Mouse (Mus musculus) midbrain, embryonic 15.5 days (tissue): ENCODE results near the gene Gm21985. TPM values are rescaled to one million over a fixed set of nuclear protein-coding genes. Genes with fewer than 3 reads are reported as not detected.
"Not testable (repeated sequence)": the region's sequence is repeated elsewhere in the genome, so short reads cannot be mapped to it uniquely, and the experiment has no call there.

Experiments used
- ATAC-seq: fragments of 200-750 bp; cut with Nextera tagmentation; replicated peaks from 2 replicates; pipeline ENCODE4 v1.8.0; 2017; ENCODE audit warnings: moderate TSS enrichment
- H3K27ac ChIP-seq: fragments of 300-500 bp; sonication (generic); 2 replicates; pipeline ENCODE4 v1.5.1; 2015; ENCODE audit warnings: mild to moderate bottlenecking, inconsistent platforms
- H3K27me3 ChIP-seq: fragments of 300-500 bp; sonication (generic); replicated peaks from 2 replicates; pipeline ENCODE4 v1.6.1; 2015; ENCODE audit warnings: inconsistent platforms
- H3K36me3 ChIP-seq: fragments of 300-500 bp; sonication (generic); replicated peaks from 2 replicates; pipeline ENCODE4 v1.6.1; 2015; ENCODE audit warnings: inconsistent platforms
- H3K4me1 ChIP-seq: fragments of 300-500 bp; sonication (generic); 2 replicates; pipeline ENCODE4 v1.6.1; 2015; ENCODE audit warnings: inconsistent platforms
- H3K4me2 ChIP-seq: fragments of 300-500 bp; sonication (generic); 2 replicates; pipeline ENCODE4 v1.6.1; 2015; ENCODE audit warnings: inconsistent platforms, mild to moderate bottlenecking, moderate library complexity
- H3K4me3 ChIP-seq: fragments of 300-500 bp; sonication (generic); 2 replicates; pipeline ENCODE4 v1.5.1; 2015; ENCODE audit warnings: mild to moderate bottlenecking, inconsistent platforms
- H3K9ac ChIP-seq: fragments of 300-500 bp; sonication (generic); 2 replicates; pipeline ENCODE4 v1.6.1; 2015; ENCODE audit warnings: mild to moderate bottlenecking, inconsistent platforms
- H3K9me3 ChIP-seq: fragments of 300-500 bp; sonication (generic); 2 replicates; pipeline ENCODE4 v1.6.1; 2016; ENCODE audit warnings: inconsistent platforms
- WGBS: fragments of 180-500 bp; shearing (Covaris S2); methylation state at CpG from one replicate; pipeline ENCODE4 v1.1.7; 2015; ENCODE audit warnings: mixed read lengths; 5-methylcytosine and 5-hydroxymethylcytosine counted together
- polyA plus RNA-seq: library from polyadenylated mRNA; unstranded; fragments of >200 nt; fragmentation: Nextera tagmentation; extraction: Ambion mirVana; gene quantifications from 2 replicates; pipeline ENCODE4 v1.2.1, GENCODE M21; 2015

Gene Gm21985
- polyA plus RNA-seq, 1 experiment from 2014 or later: not detected

DNA sequence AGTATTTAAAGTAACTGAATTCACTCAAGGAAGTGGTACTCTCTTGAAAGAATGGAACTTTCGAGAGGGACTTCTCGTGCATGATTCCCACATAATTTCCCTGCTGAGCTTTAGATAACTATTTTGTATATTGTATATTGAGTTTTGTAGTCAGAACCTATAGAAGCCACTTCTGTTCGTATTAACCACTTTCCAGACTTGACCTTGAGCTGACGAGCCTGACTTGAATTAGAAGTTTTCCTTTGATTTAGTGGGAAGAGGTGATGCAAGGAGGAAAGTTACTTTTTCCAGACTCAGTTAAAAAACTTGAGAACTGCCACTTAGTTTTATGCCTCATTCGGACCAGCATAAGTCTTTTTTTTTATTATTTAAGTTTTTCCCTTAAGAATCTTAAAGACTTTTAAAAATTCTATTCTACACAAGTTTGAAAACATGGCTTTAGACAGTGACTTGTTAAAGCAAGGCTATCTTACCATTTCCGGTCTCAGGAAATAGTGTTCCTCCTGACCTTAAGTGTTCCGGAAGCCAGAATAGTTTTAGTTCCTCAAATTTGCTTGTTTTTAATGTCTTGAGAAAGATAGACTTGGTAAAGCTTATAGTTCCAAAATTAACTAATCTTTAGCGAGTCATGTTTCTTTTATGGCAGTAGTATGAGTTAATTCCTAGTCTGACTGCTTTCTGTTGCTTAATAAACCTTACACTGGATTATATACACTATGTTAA lies 1.6 kb downstream of the Gm21985 start:
- Histone ChIP-seq H3K4me2 (peak overlapping the region; percentile 78), H3K9me3 (no peaks in the 10 kb centered on the region), H3K9ac (no peak overlapping the region), H3K36me3 (no peaks in the 10 kb centered on the region), H3K27me3 (no peaks in the 10 kb centered on the region), H3K4me3 (peak overlapping the region; percentile 81), H3K4me1 (peaks cover 58% of the 10 kb centered on the region), H3K27ac (no peak overlapping the region)
- 80% methylated on average over 8 of the region's 8 CpGs for WGBS
- no peak for ATAC-seq

DNA sequence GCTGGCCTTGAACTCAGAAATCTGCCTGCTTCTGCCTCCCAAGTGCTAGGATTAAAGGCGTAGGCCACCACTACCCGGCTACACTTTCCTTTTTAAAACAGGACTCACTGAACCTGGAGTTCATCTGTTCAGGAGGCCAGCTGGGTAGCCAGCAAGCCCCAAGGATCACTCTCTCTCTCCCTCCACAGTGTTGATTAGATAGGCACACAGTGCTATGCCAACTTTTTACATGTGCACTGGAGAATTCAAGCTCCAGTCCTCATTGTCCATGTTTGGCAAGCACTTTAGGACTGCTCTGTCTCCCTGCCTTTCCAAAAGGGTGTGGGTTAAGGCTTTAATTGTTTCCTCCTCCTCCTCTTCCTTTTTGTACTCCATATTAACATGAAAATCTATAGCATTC lies 3.9 kb downstream of the Gm21985 start:
- Histone ChIP-seq H3K4me2 (peak overlapping the region; percentile 17), H3K36me3 (no peaks in the 10 kb centered on the region), H3K4me1 (peaks cover 44% of the 10 kb centered on the region), H3K9ac (no peak overlapping the region), H3K27ac (no peak overlapping the region), H3K27me3 (no peaks in the 10 kb centered on the region), H3K4me3 (no peak overlapping the region), H3K9me3 (no peaks in the 10 kb centered on the region)
- no peak for ATAC-seq
- WGBS: 92% methylated on average over 2 of the region's 2 CpGs

DNA sequence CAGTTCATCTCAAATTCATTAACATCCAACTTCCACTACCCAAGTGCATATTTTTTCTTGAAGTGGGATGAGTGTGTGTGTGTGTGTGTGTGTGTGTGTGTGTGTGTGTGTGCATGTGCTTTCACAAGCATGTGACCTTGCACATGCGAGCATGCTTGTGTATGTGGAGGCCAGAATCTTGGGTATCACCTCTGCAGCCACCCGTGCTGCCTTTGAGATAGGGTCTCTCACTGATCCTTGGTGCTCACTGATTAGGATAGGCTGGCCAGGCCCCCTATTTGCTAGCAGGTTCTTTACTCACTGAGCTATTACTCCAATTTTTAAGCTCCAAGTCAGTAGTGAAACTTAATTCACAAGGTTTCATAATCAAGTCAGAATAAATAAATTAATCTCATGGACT lies 6.8 kb downstream of the Gm21985 start:
- Histone ChIP-seq H3K27ac (no peak overlapping the region), H3K4me2 (no peak overlapping the region), H3K36me3 (no peaks in the 10 kb centered on the region), H3K9me3 (no peaks in the 10 kb centered on the region), H3K4me3 (no peak overlapping the region), H3K9ac (no peak overlapping the region), H3K4me1 (peaks cover 24% of the 10 kb centered on the region), H3K27me3 (no peaks in the 10 kb centered on the region)
- no peak for ATAC-seq
- WGBS: 98% methylated on average over 2 of the region's 2 CpGs

DNA sequence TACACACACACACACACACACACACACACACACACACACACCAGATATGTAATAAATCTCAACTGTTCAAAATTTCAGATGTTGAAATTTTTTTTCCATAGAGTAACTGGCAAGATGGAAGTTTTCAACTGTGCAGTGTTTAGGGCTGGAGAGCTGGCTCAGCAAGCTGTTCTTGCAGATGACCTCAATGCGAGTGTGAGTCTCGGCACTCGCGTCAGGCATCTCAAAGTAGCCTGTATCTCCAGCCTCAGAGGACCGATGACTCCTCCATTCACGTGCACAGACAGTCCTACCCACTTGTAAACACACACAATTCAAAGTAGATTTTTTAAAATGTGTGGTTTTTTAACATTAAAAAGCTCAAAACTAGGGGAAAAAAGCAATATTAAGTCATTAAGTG lies 7.4 kb downstream of the Gm21985 start:
- H3K27me3 ChIP-seq: no peaks in the 10 kb centered on the region
- H3K27ac ChIP-seq: no peak overlapping the region
- peaks cover 20% of the 10 kb centered on the region for H3K4me1 ChIP-seq
- 92% methylated on average over 6 of the region's 6 CpGs for WGBS
- H3K9ac ChIP-seq: no peak overlapping the region
- H3K4me3 ChIP-seq: no peak overlapping the region
- H3K9me3 ChIP-seq: no peaks in the 10 kb centered on the region
- ATAC-seq: no peak
- no peak overlapping the region for H3K4me2 ChIP-seq
- H3K36me3 ChIP-seq: no peaks in the 10 kb centered on the region

DNA sequence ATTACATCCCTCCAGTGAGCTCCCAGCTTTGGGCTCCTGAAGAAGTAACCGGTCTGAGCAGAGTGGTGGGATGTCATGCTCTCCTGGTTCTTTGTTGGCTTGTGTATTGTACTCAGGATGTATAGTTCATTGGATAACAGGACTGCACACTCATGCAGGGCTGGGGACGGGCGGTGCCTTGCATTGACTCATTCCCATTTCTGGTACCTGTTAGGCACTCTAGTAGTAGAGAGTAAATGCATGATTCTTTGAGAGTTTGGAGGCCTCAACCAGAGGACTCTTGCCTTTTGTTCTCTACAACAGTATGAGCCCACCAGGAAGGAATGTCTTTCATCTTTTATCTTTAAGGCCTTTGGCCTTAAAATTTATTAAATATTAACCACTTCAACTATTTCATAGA lies 10.8 kb downstream of the Gm21985 start:
- Histone ChIP-seq H3K9me3 (no peaks in the 10 kb centered on the region), H3K36me3 (no peaks in the 10 kb centered on the region), H3K9ac (no peak overlapping the region), H3K4me1 (0 out of 2 replicates have a peak, but pooled peaks cover under 1% of the 10 kb centered on the region), H3K27me3 (no peaks in the 10 kb centered on the region), H3K4me2 (no peak overlapping the region), H3K4me3 (no peak overlapping the region), H3K27ac (no peak overlapping the region)
- 93% methylated on average over 3 of the region's 3 CpGs for WGBS
- no peak for ATAC-seq

DNA sequence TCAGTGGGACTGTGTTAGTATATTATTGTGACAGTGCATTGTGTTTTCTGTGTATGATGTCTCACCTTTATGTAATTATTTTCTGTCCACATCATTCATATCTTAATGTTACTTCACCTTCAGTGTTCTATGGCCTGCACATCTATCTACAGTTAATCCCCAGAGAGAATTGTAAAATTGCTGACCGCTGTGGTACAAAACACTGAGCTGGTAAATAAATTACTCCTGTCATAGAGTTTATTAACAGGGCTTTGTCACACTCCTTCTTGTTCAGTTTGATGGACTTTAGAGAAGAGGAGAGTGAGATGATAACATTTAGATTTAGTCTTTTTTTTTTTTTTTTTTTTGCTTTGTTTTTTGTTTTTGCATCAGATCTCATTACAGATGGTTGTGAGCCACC lies 16.7 kb downstream of the Gm21985 start:
- H3K36me3 ChIP-seq: no peaks in the 10 kb centered on the region
- 91% methylated on average over 1 of the region's 1 CpGs for WGBS
- H3K4me3 ChIP-seq: no peak overlapping the region
- H3K4me1 ChIP-seq: peaks cover 10% of the 10 kb centered on the region
- no peaks in the 10 kb centered on the region for H3K9me3 ChIP-seq
- no peak overlapping the region for H3K27ac ChIP-seq
- no peak overlapping the region for H3K4me2 ChIP-seq
- H3K9ac ChIP-seq: no peak overlapping the region
- ATAC-seq: no peak
- H3K27me3 ChIP-seq: no peaks in the 10 kb centered on the region

DNA sequence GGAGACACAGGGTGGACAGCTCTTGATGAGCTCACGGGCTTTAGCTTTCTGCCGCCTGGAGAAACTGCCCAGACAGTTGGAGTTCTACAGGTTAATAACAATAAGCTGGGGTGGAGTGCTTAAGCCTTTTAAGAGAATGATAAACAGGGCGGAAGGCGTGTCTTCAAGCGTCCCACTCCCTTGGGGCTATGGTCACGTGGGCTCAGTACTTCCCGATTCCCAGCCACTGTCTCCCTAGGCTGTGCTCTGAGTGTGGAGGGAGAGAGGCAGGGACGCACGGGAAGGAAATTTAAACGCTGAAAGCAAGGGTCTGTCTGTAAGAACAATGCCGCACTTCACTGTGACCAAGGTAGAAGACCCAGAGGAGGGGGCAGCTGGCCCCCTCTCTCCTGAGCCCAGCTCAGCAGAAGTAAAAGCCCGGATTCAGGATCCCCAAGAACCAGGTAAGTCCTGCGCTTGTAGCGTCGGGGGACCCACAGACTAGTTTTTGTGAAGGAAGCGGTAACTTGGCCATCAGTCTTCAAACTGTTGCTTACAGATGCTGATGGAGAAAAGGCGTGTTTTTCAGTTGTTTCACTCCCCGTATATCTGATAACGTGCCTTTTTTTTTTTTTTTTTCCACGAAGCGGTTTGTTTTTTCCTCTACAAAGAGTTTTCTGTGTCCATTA lies 18.4 kb downstream of the Gm21985 start:
- peak; percentile 84 for ATAC-seq
- Histone ChIP-seq H3K4me3 (peak overlapping the region; percentile 31), H3K36me3 (no peaks in the 10 kb centered on the region), H3K27ac (no peak overlapping the region), H3K4me2 (peak overlapping the region; percentile 61), H3K4me1 (peaks cover 10% of the 10 kb centered on the region), H3K9ac (peak overlapping the region; percentile 22; the same call in 1 of the 2 replicates), H3K9me3 (no peaks in the 10 kb centered on the region), H3K27me3 (no peaks in the 10 kb centered on the region)
- 2% methylated on average over 21 of the region's 21 CpGs for WGBS

DNA sequence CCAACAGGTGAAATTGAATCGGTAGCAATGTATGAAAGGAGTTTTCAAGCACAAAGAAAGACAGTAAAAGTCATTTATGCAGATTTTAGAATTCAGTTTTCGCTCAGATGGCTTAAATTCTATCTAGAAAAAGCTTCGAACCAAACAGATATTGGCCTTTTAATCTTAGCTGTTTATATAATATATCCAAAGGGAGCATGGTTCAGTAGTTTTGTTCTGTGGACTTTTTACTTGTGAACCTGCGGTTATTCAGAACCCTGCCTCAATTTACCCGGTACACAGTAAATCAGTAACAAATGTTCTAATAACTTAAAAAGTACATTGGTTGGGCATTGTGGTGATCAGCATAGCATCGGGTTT lies 18.9 kb downstream of the Gm21985 start:
- no peaks in the 10 kb centered on the region for H3K27me3 ChIP-seq
- H3K4me1 ChIP-seq: peaks cover 10% of the 10 kb centered on the region
- H3K9ac ChIP-seq: peak overlapping the region; percentile 22; the same call in 1 of the 2 replicates
- H3K9me3 ChIP-seq: no peaks in the 10 kb centered on the region
- no peak overlapping the region for H3K27ac ChIP-seq
- H3K4me3 ChIP-seq: peak overlapping the region; percentile 31; the same call in 1 of the 2 replicates
- no peak for ATAC-seq
- H3K4me2 ChIP-seq: peak overlapping the region; percentile 61
- H3K36me3 ChIP-seq: no peaks in the 10 kb centered on the region
- WGBS: 60% methylated on average over 6 of the region's 6 CpGs

DNA sequence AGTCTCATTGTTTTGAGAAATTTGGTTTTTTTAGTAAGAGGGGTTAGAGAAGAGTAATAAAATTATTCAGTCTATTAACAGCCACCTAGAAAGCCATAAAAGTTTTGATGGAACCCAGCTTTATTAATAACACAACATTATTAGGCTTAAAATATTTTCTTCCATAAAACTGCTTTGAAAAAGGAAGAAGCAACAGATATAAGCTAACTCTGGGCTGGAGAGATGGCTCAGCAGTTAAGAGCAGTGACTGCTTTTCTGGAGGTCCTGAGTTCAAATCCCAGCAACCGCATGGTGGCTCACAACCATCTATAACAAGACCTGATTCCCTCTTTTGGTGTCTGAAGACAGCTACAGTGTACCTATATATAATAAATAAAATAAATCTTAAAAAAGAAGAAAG lies 19.9 kb downstream of the Gm21985 start:
- H3K4me3 ChIP-seq, H3K36me3 ChIP-seq, H3K27me3 ChIP-seq, ATAC-seq, H3K9ac ChIP-seq, H3K9me3 ChIP-seq, H3K4me2 ChIP-seq, H3K27ac ChIP-seq, H3K4me1 ChIP-seq: not testable (repeated sequence)
- 95% methylated on average over 1 of the region's 1 CpGs for WGBS

DNA sequence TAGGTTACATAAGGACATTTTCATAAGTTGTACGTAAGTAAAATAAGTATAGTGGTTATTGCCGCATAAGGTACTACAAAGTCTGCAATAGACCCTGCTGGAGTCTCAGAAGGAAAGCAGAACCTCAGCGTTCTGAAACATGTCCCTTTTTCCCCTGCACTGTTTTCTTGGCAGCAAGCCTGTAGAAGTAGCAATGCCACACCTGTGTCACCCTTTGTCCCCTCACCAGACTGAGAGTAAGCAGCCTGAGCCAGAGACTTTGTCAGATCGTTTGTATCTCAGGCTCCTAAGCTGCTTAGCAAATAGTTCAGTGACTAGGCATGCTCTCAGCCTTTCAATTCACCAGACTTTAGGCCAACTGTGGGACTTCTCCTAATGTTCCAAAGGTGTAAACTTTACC lies 20.9 kb downstream of the Gm21985 start:
- no peak for ATAC-seq
- Histone ChIP-seq H3K27ac (no peak overlapping the region), H3K9ac (no peak overlapping the region), H3K4me3 (no peak overlapping the region), H3K9me3 (no peaks in the 10 kb centered on the region), H3K4me2 (no peak overlapping the region), H3K4me1 (peaks cover 10% of the 10 kb centered on the region), H3K36me3 (no peaks in the 10 kb centered on the region), H3K27me3 (no peaks in the 10 kb centered on the region)
- WGBS: 60% methylated on average over 4 of the region's 4 CpGs

DNA sequence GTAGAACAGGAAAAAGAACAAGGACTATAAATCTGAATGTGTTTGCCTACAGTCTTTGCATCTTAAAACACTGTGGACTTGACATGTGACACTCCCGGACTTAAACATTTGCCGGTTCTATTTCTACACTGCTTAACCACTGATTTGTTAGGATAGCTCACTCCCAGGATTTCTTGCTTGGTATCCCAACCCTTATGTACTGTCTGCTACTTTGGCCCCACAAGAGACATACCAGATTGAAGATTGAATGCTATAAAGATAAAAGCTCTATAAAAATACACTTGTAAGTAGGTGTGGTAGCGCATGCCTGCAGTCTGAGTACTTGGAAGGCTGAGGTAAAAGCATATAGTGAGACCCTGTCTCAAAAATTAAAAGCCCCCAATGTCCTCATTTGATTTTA lies 23.4 kb downstream of the Gm21985 start:
- no peak overlapping the region for H3K9ac ChIP-seq
- no peaks in the 10 kb centered on the region for H3K9me3 ChIP-seq
- no peaks in the 10 kb centered on the region for H3K27me3 ChIP-seq
- peaks cover 4% of the 10 kb centered on the region for H3K4me1 ChIP-seq
- no peak overlapping the region for H3K27ac ChIP-seq
- WGBS: 93% methylated on average over 3 of the region's 3 CpGs
- ATAC-seq: no peak
- no peak overlapping the region for H3K4me2 ChIP-seq
- H3K36me3 ChIP-seq: no peaks in the 10 kb centered on the region
- no peak overlapping the region for H3K4me3 ChIP-seq

DNA sequence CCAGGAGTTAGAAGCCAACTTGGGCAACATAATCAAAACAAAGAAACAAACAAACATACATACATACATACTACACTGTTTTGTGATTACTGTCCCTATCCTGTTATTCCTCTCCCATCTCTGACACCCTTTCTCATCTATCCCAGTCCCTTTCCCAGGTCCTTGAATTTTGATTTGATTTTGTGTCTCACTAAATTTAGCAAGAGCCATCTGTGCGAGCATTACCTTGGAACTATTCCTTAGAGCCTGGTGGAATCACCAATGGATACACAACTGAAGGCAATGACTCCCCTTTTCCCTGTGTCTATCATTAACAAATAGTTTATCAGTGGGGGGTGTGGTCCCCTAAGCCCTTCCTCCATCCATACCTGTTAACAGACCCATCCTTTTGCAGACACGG lies 26.7 kb downstream of the Gm21985 start:
- Histone ChIP-seq H3K4me3 (no peak overlapping the region), H3K4me2 (no peak overlapping the region), H3K27ac (no peak overlapping the region), H3K9ac (no peak overlapping the region), H3K27me3 (no peaks in the 10 kb centered on the region), H3K4me1 (no peaks in the 10 kb centered on the region), H3K36me3 (no peaks in the 10 kb centered on the region), H3K9me3 (no peaks in the 10 kb centered on the region)
- 94% methylated on average over 2 of the region's 2 CpGs for WGBS
- ATAC-seq: no peak

DNA sequence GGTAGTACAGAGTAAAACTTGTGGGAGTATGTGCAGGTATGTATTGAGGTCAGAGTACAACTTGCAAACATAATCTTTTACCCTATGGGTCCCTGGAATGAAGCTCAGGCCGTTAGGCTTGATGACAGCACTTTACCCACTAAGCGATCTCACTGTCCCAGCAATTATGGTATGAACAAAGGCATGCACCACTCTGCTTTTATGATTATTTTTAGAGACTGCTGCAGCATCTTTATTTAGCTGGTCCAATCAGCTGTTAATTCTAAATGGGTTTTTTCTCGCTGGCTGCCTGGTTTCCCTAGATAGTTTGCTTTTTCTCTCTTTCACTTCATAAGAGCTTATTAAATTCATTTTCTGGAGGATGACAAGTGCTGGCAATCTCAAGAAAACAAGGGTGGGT lies 30.1 kb downstream of the Gm21985 start:
- H3K9me3 ChIP-seq: no peaks in the 10 kb centered on the region
- H3K27me3 ChIP-seq: no peaks in the 10 kb centered on the region
- no peak overlapping the region for H3K9ac ChIP-seq
- H3K27ac ChIP-seq: no peak overlapping the region
- no peaks in the 10 kb centered on the region for H3K4me1 ChIP-seq
- H3K4me2 ChIP-seq: no peak overlapping the region
- no peaks in the 10 kb centered on the region for H3K36me3 ChIP-seq
- WGBS: 75% methylated on average over 3 of the region's 3 CpGs
- ATAC-seq: no peak
- no peak overlapping the region for H3K4me3 ChIP-seq
